Mouse (Mus musculus): Measurements from ENCODE around the gene Prkca.

DNA sequence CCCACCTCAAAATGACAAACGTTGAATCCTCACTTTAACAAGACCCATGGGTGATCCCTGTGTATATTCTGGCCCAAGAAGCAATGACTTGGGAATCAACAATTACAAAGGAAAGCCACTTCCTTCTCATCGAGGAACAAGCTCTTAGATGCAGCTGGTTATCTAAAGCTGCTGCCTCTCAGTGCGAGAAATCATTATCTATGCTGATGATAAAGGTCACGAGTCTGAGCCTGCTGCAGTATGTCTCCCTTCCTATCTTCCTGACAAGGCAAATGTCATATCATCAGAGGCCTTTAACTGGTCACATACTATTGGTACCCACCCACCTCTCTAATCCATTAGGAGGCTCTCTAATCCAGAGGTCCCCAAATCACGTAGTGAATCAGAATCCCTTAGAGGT, 328.4 kb downstream of the Prkca start:
- TF ChIP-seq CTCF (IDR thresholded peaks at IDR 0.05; ENCODE audit: control insufficient read depth, insufficient read depth, insufficient replicate concordance, low read depth, low read length): no peak
- TF ChIP-seq POLR2A (IDR thresholded peaks at IDR 0.05; ENCODE audit: control insufficient read depth, low read depth, low read length): no peak
